Mouse (Mus musculus): ENCODE results near the gene Msrb2. TPM values are rescaled to one million over a fixed set of nuclear protein-coding genes. Genes with fewer than 3 reads are reported as not detected.

The Msrb2 gene
- total RNA-seq (2021) = 10 to 100 TPM; 20.7 to 22.4 TPM
- long read RNA-seq, experiment 1, transcript Msrb2-201 (5 exons, 1,196 nt) = major isoform, 28 of 40 reads
- long read RNA-seq, experiment 1, partial matches to known transcripts = 0 of 40 reads
- long read RNA-seq, experiment 1, other reads (novel, unspliced or antisense) = 12 of 40 reads
- long read RNA-seq, experiment 2, transcript Msrb2-201 (5 exons, 1,196 nt) = major isoform, 37 of 47 reads
- long read RNA-seq, experiment 2, partial matches to known transcripts = 0 of 47 reads
- long read RNA-seq, experiment 2, other reads (novel, unspliced or antisense) = 10 of 47 reads

GRCm38 (mm10) chr2:19371390-19372158, at the start of gene Msrb2:
TSS of gene Msrb2 (plus strand) at chr2:19371440.
- peak; percentile 31 to 61 for DNase-seq (ENCODE audit: low spot score in 2 of 2)

- DNase-seq (ENCODE audit: low spot score in 2 of 2) = no peak
These were observed 48.8 kb upstream of the Msrb2 start for GRCm38 (mm10) chr2:19322448-19322847.

- DNase-seq (ENCODE audit: low spot score in 2 of 2) = no peak
These were observed 44.9 kb upstream of the Msrb2 start for GRCm38 (mm10) chr2:19326376-19326775.

- no peak for DNase-seq (ENCODE audit: low spot score in 2 of 2)
These were observed 43.4 kb upstream of the Msrb2 start for GRCm38 (mm10) chr2:19327811-19328210.

GRCm38 (mm10) chr2:19343901-19344635, 27.2 kb upstream of the Msrb2 start:
- DNase-seq (ENCODE audit: low spot score in 2 of 2) = no peak

GRCm38 (mm10) chr2:19344636-19345413, 26.4 kb upstream of the Msrb2 start:
- peak; percentile 48 to 64 for DNase-seq (ENCODE audit: low spot score in 2 of 2)

GRCm38 (mm10) chr2:19345414-19345964, 25.8 kb upstream of the Msrb2 start:
- DNase-seq (ENCODE audit: low spot score in 2 of 2) = no peak

- no peak for DNase-seq (ENCODE audit: low spot score in 2 of 2)
These were observed 22.8 kb upstream of the Msrb2 start for GRCm38 (mm10) chr2:19348454-19348853.

GRCm38 (mm10) chr2:19350167-19350566, 21.1 kb upstream of the Msrb2 start:
- DNase-seq (ENCODE audit: low spot score in 2 of 2) = no peak

- no peak for DNase-seq (ENCODE audit: low spot score in 2 of 2)
These were observed 19.5 kb upstream of the Msrb2 start for GRCm38 (mm10) chr2:19351615-19352253.

- DNase-seq (ENCODE audit: low spot score in 2 of 2) = no peak
These were observed 18.1 kb upstream of the Msrb2 start for GRCm38 (mm10) chr2:19353158-19353557.

GRCm38 (mm10) chr2:19362880-19363279, 8.4 kb upstream of the Msrb2 start:
- no peak for DNase-seq (ENCODE audit: low spot score in 2 of 2)

GRCm38 (mm10) chr2:19366426-19366825, 4.8 kb upstream of the Msrb2 start:
- no peak for DNase-seq (ENCODE audit: low spot score in 2 of 2)

- no peak for DNase-seq (ENCODE audit: low spot score in 2 of 2)
These were observed 4.1 kb upstream of the Msrb2 start for GRCm38 (mm10) chr2:19367114-19367513.

GRCm38 (mm10) chr2:19373695-19374094, 2.5 kb downstream of the Msrb2 start:
- DNase-seq (ENCODE audit: low spot score in 2 of 2) = no peak

GRCm38 (mm10) chr2:19380446-19380950, 9.3 kb downstream of the Msrb2 start:
- no peak for DNase-seq (ENCODE audit: low spot score in 2 of 2)

GRCm38 (mm10) chr2:19380986-19381385, 9.7 kb downstream of the Msrb2 start:
- DNase-seq (ENCODE audit: low spot score in 2 of 2) = no peak

GRCm38 (mm10) chr2:19382206-19382605, 11.0 kb downstream of the Msrb2 start:
- DNase-seq (ENCODE audit: low spot score in 2 of 2) = no peak

GRCm38 (mm10) chr2:19383006-19383405, 11.8 kb downstream of the Msrb2 start:
- DNase-seq (ENCODE audit: low spot score in 2 of 2) = no peak

- DNase-seq (ENCODE audit: low spot score in 2 of 2) = no peak
These were observed 14.5 kb downstream of the Msrb2 start for GRCm38 (mm10) chr2:19385772-19386171.

Data from adrenal gland, postnatal 4 days (tissue).